Mouse (Mus musculus) lung, adult 18-20 months (tissue): ENCODE results near the gene Mybpc3.

ENCODE experiments used
- DNase-seq, 2 experiments: peaks; one replicate each; pipeline ENCODE4 v3.0.0; 2022; ENCODE audit warnings: mixed read lengths in 2 of 2

Gene Mybpc3

GRCm38 (mm10) chr2:91175490-91175889, 57.5 kb downstream of the Mybpc3 start:
- no peak for DNase-seq

GRCm38 (mm10) chr2:91176234-91176633, 58.3 kb downstream of the Mybpc3 start:
- DNase-seq, result no peak

- DNase-seq, result no peak
These were observed 61.9 kb downstream of the Mybpc3 start for GRCm38 (mm10) chr2:91179825-91180224.

GRCm38 (mm10) chr2:91180706-91181105, 62.8 kb downstream of the Mybpc3 start:
- no peak for DNase-seq

- DNase-seq, result peak in 1 of 2 experiments; percentile 26
These were observed 64.1 kb downstream of the Mybpc3 start for GRCm38 (mm10) chr2:91182016-91182404.

GRCm38 (mm10) chr2:91182405-91183147, 64.6 kb downstream of the Mybpc3 start:
- peak; percentile 78 to 80 for DNase-seq

- DNase-seq, result peak; percentile 97 to 98
These were observed 65.2 kb downstream of the Mybpc3 start for GRCm38 (mm10) chr2:91183148-91183513.

- peak; percentile 84 to 85 for DNase-seq
These were observed 65.9 kb downstream of the Mybpc3 start, which contains the start of gene Madd for GRCm38 (mm10) chr2:91183711-91184405. Gene Madd (minus strand): TSS chr2:91183837.
